Mouse (Mus musculus) CD4-positive, CD25-positive, alpha-beta regulatory T cell, adult 4 months (primary cell): ENCODE measurements around the gene Rtn4ip1. TPM values are rescaled to one million over a fixed set of nuclear protein-coding genes. Genes with fewer than 3 reads are reported as not detected.

Experiments used
- ATAC-seq: one replicate; pipeline ENCODE4 v1.8.0; 2017
- polyA plus RNA-seq, 2 experiments: library from polyadenylated mRNA; unstranded; fragments of 100-300 nt; shearing (Covaris generic); gene quantifications; one replicate each; pipeline ENCODE4 v1.2.1; 2017

Gene Rtn4ip1
- polyA plus RNA-seq, 2 experiments from 2014 or later = 11.3 to 16.9 TPM

DNA sequence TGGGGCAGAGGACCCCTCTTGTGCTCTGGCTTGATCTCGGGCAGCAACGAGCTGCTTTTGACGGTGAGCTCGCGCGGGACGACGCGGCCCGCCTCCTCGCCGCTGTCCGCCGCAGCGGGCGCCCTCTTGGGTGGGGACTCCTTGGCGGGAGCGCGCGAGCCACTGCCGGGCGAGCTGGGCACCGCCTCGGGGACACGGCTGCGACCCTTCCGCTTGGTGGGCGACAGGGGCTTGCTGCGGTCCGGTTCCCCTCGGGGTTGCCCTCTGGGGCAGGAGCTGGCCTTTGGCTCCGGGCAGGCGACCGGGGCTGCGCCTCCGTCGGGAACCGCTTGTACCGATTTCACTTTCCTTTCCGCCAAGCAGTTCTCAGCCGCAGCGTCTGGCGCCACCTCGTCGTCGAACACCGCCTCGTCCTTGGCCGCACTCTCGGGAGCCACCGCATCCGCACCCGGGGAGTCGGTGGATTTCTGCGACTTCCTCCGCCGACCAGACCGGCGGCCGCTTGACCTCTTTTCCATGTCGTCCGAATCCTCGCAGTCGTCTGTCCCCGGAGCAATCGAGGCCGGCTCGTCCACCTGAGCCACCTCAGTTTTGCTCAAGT, 102.0 kb downstream of the Rtn4ip1 start:
- peak; percentile 83 for ATAC-seq

DNA sequence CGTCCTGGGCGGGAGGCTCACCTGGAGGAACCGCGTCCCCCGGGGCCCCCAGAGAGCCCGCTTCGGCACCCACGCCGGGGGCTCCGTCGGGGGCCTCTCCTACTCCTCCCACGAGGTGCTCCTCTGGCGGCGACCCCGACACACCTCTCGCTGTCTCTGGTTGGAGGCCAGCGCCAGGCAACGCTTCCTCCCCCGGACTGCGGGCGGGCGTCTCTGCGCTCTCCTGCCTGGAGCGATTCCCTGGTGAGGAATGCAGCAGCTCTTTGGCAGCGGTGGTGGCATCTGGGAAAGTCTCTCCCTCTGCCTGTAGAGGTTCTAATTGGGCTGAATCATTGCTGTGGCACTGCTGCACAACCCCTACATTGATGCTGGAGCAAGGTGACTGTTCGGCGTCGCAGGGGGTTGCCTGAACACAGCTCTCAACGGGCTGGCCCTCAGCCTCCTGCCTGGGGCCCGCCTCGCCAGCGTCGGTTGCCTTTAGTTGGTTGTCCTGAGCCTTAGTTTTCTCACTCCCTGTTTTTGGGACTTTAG, 102.7 kb downstream of the Rtn4ip1 start:
- ATAC-seq = peak; percentile 1

DNA sequence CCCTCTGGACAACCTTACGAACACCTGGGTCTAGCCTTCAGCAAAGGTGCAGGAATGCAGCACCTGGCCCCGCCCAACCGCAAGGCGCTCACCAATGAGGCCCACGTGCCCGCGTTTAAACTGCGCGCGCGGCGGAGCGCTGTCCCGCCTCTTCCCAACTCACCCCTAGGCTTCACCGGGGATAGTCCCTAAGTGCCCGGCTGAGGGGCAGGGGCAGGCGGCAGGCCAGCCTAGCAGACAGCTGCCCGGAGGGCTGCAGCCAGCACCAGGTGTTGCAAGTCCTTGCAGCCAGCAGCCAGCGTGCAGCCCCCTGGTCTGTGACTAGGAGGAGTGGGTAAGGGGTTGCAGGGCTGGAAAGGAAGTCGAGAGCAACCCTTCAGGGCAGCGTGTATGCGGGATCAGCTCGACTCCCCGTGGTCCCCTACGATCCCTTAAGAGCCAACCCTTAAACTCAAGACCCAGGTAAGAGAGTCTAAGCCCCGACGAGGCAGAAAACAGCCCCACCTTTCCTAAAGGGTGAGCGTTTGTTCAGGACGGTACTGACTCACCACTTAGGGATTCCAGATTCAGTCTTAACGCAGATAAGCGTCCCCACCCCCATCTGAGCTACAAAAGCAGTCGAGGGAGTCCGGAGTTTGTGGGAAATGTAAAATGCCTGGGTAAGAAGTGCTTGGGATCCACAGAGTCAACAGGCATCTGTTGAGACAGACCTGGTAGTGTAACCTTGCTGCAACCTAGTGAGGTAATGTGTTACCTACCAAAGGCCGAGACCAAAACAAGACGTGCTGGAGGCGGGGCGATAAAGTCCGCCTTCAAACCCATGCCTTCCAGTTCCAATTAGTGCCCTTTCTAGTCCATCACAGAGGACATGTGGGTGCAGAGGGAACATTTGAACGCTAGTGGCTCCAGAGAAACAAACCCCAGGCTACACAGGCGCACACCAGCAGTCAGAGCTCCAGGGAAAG, 104.4 kb downstream of the Rtn4ip1 start:
- peak; percentile 18 for ATAC-seq

Other genes with a start within 250 kb of the Rtn4ip1 start
- gene Qrsl1, start 62 bp upstream of the Rtn4ip1 start, polyA plus RNA-seq = 10 to 100 TPM; 21.3 to 24.1 TPM
- 10 to 100 TPM; 23.9 to 24.8 TPM for gene Crybg1, start 247.0 kb downstream of the Rtn4ip1 start, polyA plus RNA-seq